Mouse (Mus musculus): ENCODE results near the gene Nprl3. TPM values are rescaled to one million over a fixed set of nuclear protein-coding genes. Genes with fewer than 3 reads are reported as not detected.

Gene Nprl3
- polyA plus RNA-seq, 1 experiment from 2014 or later: 29.8 TPM

- peak; percentile 57 for ATAC-seq (replicated peaks; ENCODE audit: insufficient number of reproducible peaks, insufficient read depth, low FRiP score, low read depth)
These were observed 45.5 kb downstream of the Nprl3 start, which contains the start of gene Rhbdf1 for GRCm38 (mm10) chr11:32221951-32222409. TSS of gene Rhbdf1 (minus strand) at chr11:32222300.

GRCm38 (mm10) chr11:32221225-32221950, 46.1 kb downstream of the Nprl3 start:
- no peaks in the 10 kb centered on the region for H3K36me3 ChIP-seq
- H3K4me1 ChIP-seq (replicated peaks): peaks cover 66% of the 10 kb centered on the region
- H3K4me3 ChIP-seq: peak overlapping the region; percentile 81
- H3K9ac ChIP-seq: peak overlapping the region; percentile 88
- ATAC-seq (replicated peaks; ENCODE audit: insufficient number of reproducible peaks, insufficient read depth, low FRiP score, low read depth): peak; percentile 47
- under 1% methylated on average over 38 of the region's 46 CpGs for WGBS
- H3K27ac ChIP-seq: peak overlapping the region; percentile 92
- no peaks in the 10 kb centered on the region for H3K27me3 ChIP-seq
- H3K4me2 ChIP-seq: peak overlapping the region; percentile 88
- H3K9me3 ChIP-seq (replicated peaks): no peaks in the 10 kb centered on the region

More at GRCm38 (mm10) chr11:32221951-32222409, 45.5 kb downstream of the Nprl3 start, which contains the start of gene Rhbdf1:
- H3K4me1 ChIP-seq (replicated peaks): peaks cover 71% of the 10 kb centered on the region
- H3K36me3 ChIP-seq: no peaks in the 10 kb centered on the region
- WGBS: under 1% methylated on average over 40 of the region's 72 CpGs
- peak within 1 kb of the TSS; percentile 88 for H3K9ac ChIP-seq
- peak within 1 kb of the TSS; percentile 92 for H3K27ac ChIP-seq
- no peaks in the 10 kb centered on the region for H3K9me3 ChIP-seq (replicated peaks)
- H3K4me2 ChIP-seq: peak within 1 kb of the TSS; percentile 88
- peak within 1 kb of the TSS; percentile 81 for H3K4me3 ChIP-seq
- no peaks in the 10 kb centered on the region for H3K27me3 ChIP-seq

- peak overlapping the region; percentile 88 for H3K9ac ChIP-seq
- H3K36me3 ChIP-seq: 0 out of 2 replicates have a peak, but pooled peaks cover 4% of the 10 kb centered on the region
- 32% methylated on average over 10 of the region's 10 CpGs for WGBS
- H3K9me3 ChIP-seq (replicated peaks): no peaks in the 10 kb centered on the region
- peaks cover 61% of the 10 kb centered on the region for H3K4me1 ChIP-seq (replicated peaks)
- H3K4me3 ChIP-seq: peak overlapping the region; percentile 81
- no peaks in the 10 kb centered on the region for H3K27me3 ChIP-seq
- H3K4me2 ChIP-seq: peak overlapping the region; percentile 88
- H3K27ac ChIP-seq: peak overlapping the region; percentile 92
- no peak for ATAC-seq (replicated peaks; ENCODE audit: insufficient number of reproducible peaks, insufficient read depth, low FRiP score, low read depth)
These were observed 46.8 kb downstream of the Nprl3 start for GRCm38 (mm10) chr11:32220607-32221224.

DNA sequence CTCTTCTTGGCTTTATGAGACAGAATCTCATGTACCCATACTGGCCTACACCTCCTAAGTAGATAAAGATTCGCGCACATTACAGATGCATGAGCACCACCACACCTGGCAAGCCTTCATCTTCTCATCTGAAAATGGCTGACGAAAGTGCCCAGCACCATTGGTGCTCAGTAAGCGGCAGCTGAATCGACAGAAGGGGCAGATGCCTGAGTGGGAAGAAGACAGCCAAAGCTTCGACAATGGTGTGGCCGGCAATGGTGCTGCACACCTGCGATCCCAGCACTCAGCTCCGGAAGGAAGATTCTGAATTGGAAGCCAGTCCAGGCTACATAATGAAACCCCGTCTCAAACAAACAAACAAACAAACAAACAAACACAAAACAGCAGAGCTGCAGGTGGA, 48.2 kb downstream of the Nprl3 start:
- no peak for ATAC-seq (replicated peaks; ENCODE audit: insufficient number of reproducible peaks, insufficient read depth, low FRiP score, low read depth)
- no peak overlapping the region for H3K27ac ChIP-seq
- H3K9me3 ChIP-seq (replicated peaks): no peaks in the 10 kb centered on the region
- H3K27me3 ChIP-seq: no peaks in the 10 kb centered on the region
- H3K36me3 ChIP-seq: peaks cover 17% of the 10 kb centered on the region
- H3K4me1 ChIP-seq (replicated peaks): peaks cover 47% of the 10 kb centered on the region
- H3K4me3 ChIP-seq: no peak overlapping the region
- H3K4me2 ChIP-seq: no peak overlapping the region
- 86% methylated on average over 10 of the region's 10 CpGs for WGBS
- no peak overlapping the region for H3K9ac ChIP-seq

DNA sequence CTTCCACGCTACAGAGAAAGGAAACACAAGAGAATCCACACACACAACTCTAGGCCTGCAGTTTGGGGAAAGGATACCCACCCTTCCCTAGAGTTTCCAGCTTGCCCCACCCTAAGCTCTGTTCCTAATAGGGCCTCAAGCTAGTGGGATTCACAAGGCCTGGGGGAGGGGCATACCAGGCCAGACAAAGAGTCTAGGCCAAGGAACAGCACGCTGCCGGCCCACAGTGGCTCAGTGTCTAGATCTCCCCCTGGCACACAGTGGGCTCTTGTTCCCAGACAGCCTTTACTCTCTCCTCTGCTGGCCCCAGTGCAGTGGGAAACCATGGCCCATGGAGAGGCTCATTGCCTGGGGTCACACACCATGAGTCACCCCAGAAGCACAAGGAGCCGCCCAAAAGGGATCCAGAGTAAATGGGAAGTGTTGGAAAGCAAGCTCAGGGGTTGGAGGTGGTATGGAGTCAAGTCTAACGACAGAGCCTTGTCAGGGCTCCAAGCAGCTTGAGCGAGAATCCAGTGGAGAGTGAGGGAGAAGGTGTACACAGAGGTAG, 48.9 kb downstream of the Nprl3 start:
- Histone ChIP-seq H3K27me3 (no peaks in the 10 kb centered on the region), H3K36me3 (peaks cover 24% of the 10 kb centered on the region), H3K9me3 (replicated peaks) (no peaks in the 10 kb centered on the region), H3K4me3 (no peak overlapping the region), H3K9ac (no peak overlapping the region), H3K4me2 (no peak overlapping the region), H3K4me1 (replicated peaks) (peaks cover 40% of the 10 kb centered on the region), H3K27ac (no peak overlapping the region)
- 67% methylated on average over 6 of the region's 6 CpGs for WGBS
- ATAC-seq (replicated peaks; ENCODE audit: insufficient number of reproducible peaks, insufficient read depth, low FRiP score, low read depth): no peak

DNA sequence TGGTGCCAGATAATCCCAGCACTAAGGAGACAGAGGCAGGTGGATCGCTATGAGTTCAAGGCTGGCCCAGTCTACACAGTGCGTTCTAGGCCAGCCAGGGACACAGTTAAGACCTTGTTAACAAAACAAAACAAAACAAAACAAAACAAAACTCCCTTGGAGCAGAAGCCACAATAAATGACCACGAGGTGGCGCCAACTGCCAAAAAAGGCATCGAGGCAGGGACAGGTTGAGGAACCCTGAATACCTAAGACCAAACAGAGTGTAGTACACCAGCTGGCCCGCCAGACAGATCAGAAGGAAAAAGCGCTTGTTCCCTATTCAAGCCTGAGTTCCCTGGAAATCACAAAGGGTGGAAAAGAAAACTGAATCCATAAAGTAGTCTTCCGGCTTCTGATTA, 50.7 kb downstream of the Nprl3 start:
- Histone ChIP-seq H3K4me2 (no peak overlapping the region), H3K4me3 (no peak overlapping the region), H3K36me3 (peaks cover 42% of the 10 kb centered on the region), H3K27me3 (no peaks in the 10 kb centered on the region), H3K27ac (no peak overlapping the region), H3K9ac (no peak overlapping the region), H3K9me3 (replicated peaks) (no peaks in the 10 kb centered on the region), H3K4me1 (replicated peaks) (peaks cover 27% of the 10 kb centered on the region)
- no peak for ATAC-seq (replicated peaks; ENCODE audit: insufficient number of reproducible peaks, insufficient read depth, low FRiP score, low read depth)
- WGBS: 28% methylated on average over 8 of the region's 8 CpGs

- Histone ChIP-seq H3K4me3 (no peak overlapping the region), H3K27ac (no peak overlapping the region), H3K36me3 (peaks cover 54% of the 10 kb centered on the region), H3K9me3 (replicated peaks) (no peaks in the 10 kb centered on the region), H3K9ac (no peak overlapping the region), H3K4me1 (replicated peaks) (peaks cover 21% of the 10 kb centered on the region), H3K4me2 (no peak overlapping the region), H3K27me3 (no peaks in the 10 kb centered on the region)
- no peak for ATAC-seq (replicated peaks; ENCODE audit: insufficient number of reproducible peaks, insufficient read depth, low FRiP score, low read depth)
- WGBS: 91% methylated on average over 18 of the region's 18 CpGs
These were observed 51.9 kb downstream of the Nprl3 start for GRCm38 (mm10) chr11:32215372-32216162.

DNA sequence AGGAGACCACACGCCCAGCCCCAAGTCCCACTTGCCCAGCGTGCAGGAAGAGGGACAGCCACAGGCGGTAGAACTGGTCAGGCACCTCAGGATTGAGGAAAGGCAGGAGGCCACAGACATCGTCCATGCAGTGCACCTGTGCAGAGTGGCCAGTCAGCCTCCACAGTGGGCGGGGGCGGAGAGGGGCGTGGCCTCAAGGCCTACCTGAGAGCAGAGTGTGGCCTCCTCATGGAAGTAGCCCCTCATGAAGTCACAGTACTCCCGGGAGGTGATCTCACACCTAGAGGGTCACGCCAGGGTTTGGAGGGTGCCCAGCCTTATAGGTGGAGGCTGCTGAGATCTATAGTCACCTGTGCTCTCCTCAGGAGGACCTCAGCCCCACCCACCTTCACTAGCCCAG, 56.9 kb downstream of the Nprl3 start:
- ATAC-seq (replicated peaks; ENCODE audit: insufficient number of reproducible peaks, insufficient read depth, low FRiP score, low read depth): no peak
- H3K9ac ChIP-seq: no peak overlapping the region
- H3K9me3 ChIP-seq (replicated peaks): no peaks in the 10 kb centered on the region
- peaks cover 75% of the 10 kb centered on the region for H3K36me3 ChIP-seq
- no peak overlapping the region for H3K4me2 ChIP-seq
- no peak overlapping the region for H3K4me3 ChIP-seq
- H3K27me3 ChIP-seq: no peaks in the 10 kb centered on the region
- 87% methylated on average over 9 of the region's 9 CpGs for WGBS
- H3K27ac ChIP-seq: no peak overlapping the region
- H3K4me1 ChIP-seq (replicated peaks): peaks cover 8% of the 10 kb centered on the region

GRCm38 (mm10) chr11:32205058-32205873, 62.2 kb downstream of the Nprl3 start, which contains the start of gene Snrnp25:
TSS of gene Snrnp25 (plus strand) at chr11:32205415.
- Histone ChIP-seq H3K4me3 (peak within 1 kb of the TSS; percentile 73), H3K9me3 (replicated peaks) (no peaks in the 10 kb centered on the region), H3K4me1 (replicated peaks) (peaks cover 11% of the 10 kb centered on the region), H3K36me3 (peaks cover 23% of the 10 kb centered on the region), H3K27me3 (peaks cover 3% of the 10 kb centered on the region; the same call in 1 of the 2 replicates), H3K4me2 (peak within 1 kb of the TSS; percentile 89), H3K27ac (peak within 1 kb of the TSS; percentile 54), H3K9ac (peak within 1 kb of the TSS; percentile 74)
- ATAC-seq (replicated peaks; ENCODE audit: insufficient number of reproducible peaks, insufficient read depth, low FRiP score, low read depth): peak; percentile 99
- under 1% methylated on average over 52 of the region's 52 CpGs for WGBS

GRCm38 (mm10) chr11:32201922-32202685, 65.4 kb downstream of the Nprl3 start:
- no peaks in the 10 kb centered on the region for H3K36me3 ChIP-seq
- H3K4me3 ChIP-seq: no peak overlapping the region
- no peaks in the 10 kb centered on the region for H3K9me3 ChIP-seq (replicated peaks)
- 65% methylated on average over 11 of the region's 11 CpGs for WGBS
- peaks cover 11% of the 10 kb centered on the region for H3K4me1 ChIP-seq (replicated peaks)
- no peak overlapping the region for H3K9ac ChIP-seq
- no peak for ATAC-seq (replicated peaks; ENCODE audit: insufficient number of reproducible peaks, insufficient read depth, low FRiP score, low read depth)
- H3K4me2 ChIP-seq: no peak overlapping the region
- H3K27me3 ChIP-seq: peaks cover 3% of the 10 kb centered on the region; the same call in 1 of the 2 replicates
- no peak overlapping the region for H3K27ac ChIP-seq

All from heart, embryonic 15.5 days (tissue).